Mouse (Mus musculus) spleen, adult 2 months (tissue): Measurements from ENCODE around the gene Gstm1. TPM values are rescaled to one million over a fixed set of nuclear protein-coding genes. Genes with fewer than 3 reads are reported as not detected.
A peak's percentile ranks its signal among the peaks of the same experiment; 100 is the strongest.

Source experiments
- DNase-seq, 2 experiments: peaks; one replicate each; pipeline versions ENCODE4 v3.0.0 to v3.0.0-alpha.2; 2012 to 2021; ENCODE audit warnings: low spot score in 2 of 2, low read depth in 1 of 2
- H3K27ac ChIP-seq: fragments of 200-500 bp; 2 replicates; pipeline ENCODE4 v1.5.1; 2012; ENCODE audit warnings: low read length, inconsistent platforms; ENCODE audit not compliant: insufficient read depth
- H3K27me3 ChIP-seq: fragments of 200-500 bp; 2 replicates; pipeline ENCODE4 v1.6.1; 2012; ENCODE audit warnings: mild to moderate bottlenecking, moderate library complexity, low read length, inconsistent platforms; ENCODE audit not compliant: control insufficient read depth, insufficient read depth
- H3K36me3 ChIP-seq: fragments of 200-500 bp; 2 replicates; pipeline ENCODE4 v1.6.1; 2012; ENCODE audit warnings: mild to moderate bottlenecking, low read length, inconsistent platforms; ENCODE audit not compliant: control insufficient read depth, insufficient read depth
- H3K4me1 ChIP-seq: fragments of 200-500 bp; 2 replicates; pipeline ENCODE4 v1.6.1; 2011; ENCODE audit warnings: inconsistent platforms; ENCODE audit not compliant: control insufficient read depth, insufficient read depth, insufficient read length
- H3K4me3 ChIP-seq: fragments of 200-500 bp; 2 replicates; pipeline ENCODE4 v1.5.1; 2011; ENCODE audit warnings: mild to moderate bottlenecking, inconsistent platforms; ENCODE audit not compliant: insufficient read depth, insufficient read length; ENCODE audit errors: extremely low read depth
- CTCF ChIP-seq: fragments of 200-500 bp; IDR thresholded peaks from 2 replicates; pipeline ENCODE4 v1.5.1; 2011; ENCODE audit warnings: mild to moderate bottlenecking, inconsistent platforms; ENCODE audit not compliant: insufficient read depth, insufficient read length, insufficient replicate concordance; ENCODE audit errors: extremely low read depth
- POLR2A ChIP-seq: fragments of 200-500 bp; IDR thresholded peaks from 2 replicates; pipeline ENCODE4 v1.6.1; 2011; ENCODE audit warnings: low read depth, low read length, inconsistent platforms
- WGBS: fragments of 180-500 bp; shearing (Covaris S2); methylation state at CpG from one replicate; pipeline ENCODE4 v1.1.7; 2018; 5-methylcytosine and 5-hydroxymethylcytosine counted together
- polyA plus RNA-seq: library from polyadenylated mRNA; depleted of rRNA; stranded (reverse); fragments of >200 nt; gene quantifications from 2 replicates; pipeline ENCODE4 v1.2.3, GENCODE M21; 2012

Gstm1 gene
- polyA plus RNA-seq, 1 experiment, result 82.6 TPM

- no peak overlapping the region for H3K27ac ChIP-seq
- TF ChIP-seq POLR2A, result no peak
- TF ChIP-seq CTCF, result no peak
Observed at GRCm38 (mm10) chr3:108050493-108050892, 32.7 kb upstream of the Gstm1 start.

GRCm38 (mm10) chr3:108048306-108048705, 30.5 kb upstream of the Gstm1 start:
- TF ChIP-seq CTCF, result no peak
- TF ChIP-seq POLR2A, result no peak
- DNase-seq, result no peak
- H3K27ac ChIP-seq, result no peak overlapping the region
- H3K36me3 ChIP-seq, result no peaks in the 10 kb centered on the region
- peaks cover 3% of the 10 kb centered on the region; the same call in 1 of the 2 replicates for H3K4me1 ChIP-seq
- H3K27me3 ChIP-seq, result no peaks in the 10 kb centered on the region
- H3K4me3 ChIP-seq, result no peak overlapping the region
- 68% methylated on average over 3 of the region's 3 CpGs for WGBS

More at GRCm38 (mm10) chr3:108050493-108050892, 32.7 kb upstream of the Gstm1 start:
- Histone ChIP-seq H3K36me3 (no peaks in the 10 kb centered on the region), H3K4me1 (no peaks in the 10 kb centered on the region), H3K4me3 (no peak overlapping the region), H3K27me3 (no peaks in the 10 kb centered on the region)
- WGBS, result 84% methylated on average over 5 of the region's 5 CpGs
- DNase-seq, result no peak

- 74% methylated on average over 2 of the region's 2 CpGs for WGBS
- H3K4me3 ChIP-seq, result no peak overlapping the region
- no peak for TF ChIP-seq POLR2A
- TF ChIP-seq CTCF, result no peak
- H3K36me3 ChIP-seq, result no peaks in the 10 kb centered on the region
- H3K4me1 ChIP-seq, result peaks cover 3% of the 10 kb centered on the region; the same call in 1 of the 2 replicates
- no peaks in the 10 kb centered on the region for H3K27me3 ChIP-seq
- DNase-seq, result no peak
- no peak overlapping the region for H3K27ac ChIP-seq
Observed at GRCm38 (mm10) chr3:108046944-108047655, 29.3 kb upstream of the Gstm1 start.

GRCm38 (mm10) chr3:108044394-108045140, 26.8 kb upstream of the Gstm1 start, which contains the start of gene Gstm4:
TSS of gene Gstm4 (minus strand) at chr3:108044894.
- H3K4me1 ChIP-seq, result peaks cover 3% of the 10 kb centered on the region; the same call in 1 of the 2 replicates
- no peaks in the 10 kb centered on the region for H3K36me3 ChIP-seq
- peak; percentile 73 to 85 for DNase-seq
- WGBS, result 2% methylated on average over 29 of the region's 29 CpGs
- peak within 1 kb of the TSS; percentile 56 for H3K4me3 ChIP-seq
- no peaks in the 10 kb centered on the region for H3K27me3 ChIP-seq
- peak within 1 kb of the TSS; percentile 30 for H3K27ac ChIP-seq
- TF ChIP-seq POLR2A, result peak; percentile 9; the same call in 1 of the 2 replicates
- no peak for TF ChIP-seq CTCF

GRCm38 (mm10) chr3:108033156-108033555, 15.4 kb upstream of the Gstm1 start:
- H3K36me3 ChIP-seq, result no peaks in the 10 kb centered on the region
- no peak for TF ChIP-seq POLR2A
- TF ChIP-seq CTCF, result no peak
- DNase-seq, result no peak
- H3K27me3 ChIP-seq, result no peaks in the 10 kb centered on the region; the same call in 1 of the 2 replicates
- H3K27ac ChIP-seq, result no peak overlapping the region
- no peaks in the 10 kb centered on the region for H3K4me1 ChIP-seq
- no peak overlapping the region for H3K4me3 ChIP-seq
- WGBS, result 81% methylated on average over 5 of the region's 5 CpGs

GRCm38 (mm10) chr3:108032113-108032512, 14.3 kb upstream of the Gstm1 start:
- no peaks in the 10 kb centered on the region for H3K36me3 ChIP-seq
- H3K4me1 ChIP-seq, result no peaks in the 10 kb centered on the region
- no peak overlapping the region for H3K4me3 ChIP-seq
- H3K27ac ChIP-seq, result no peak overlapping the region
- TF ChIP-seq POLR2A (no peak), CTCF (no peak)
- DNase-seq, result no peak
- no peaks in the 10 kb centered on the region; the same call in 1 of the 2 replicates for H3K27me3 ChIP-seq
